Mouse (Mus musculus) limb, embryonic 11.5 days (tissue): ENCODE measurements at regions not wholly inside any gene's neighbourhood (a gene's known extent, or its start where the extent isn't known, plus 50 kb on each side); places are given as distances from the start of the nearest gene placed in this dataset.

Experiments
- ATAC-seq: fragments of 200-750 bp; cut with Nextera tagmentation; 2 replicates; pipeline ENCODE4 v1.8.0; 2017; ENCODE audit warnings: low read depth; ENCODE audit not compliant: insufficient number of reproducible peaks, low FRiP score, low TSS enrichment
- DNase-seq: peaks from one replicate; pipeline ENCODE4 v3.0.0-alpha.2; 2015; ENCODE audit warnings: low spot score
- H3K27ac ChIP-seq: fragments of 300-500 bp; sonication (generic); replicated peaks from 2 replicates; pipeline ENCODE4 v1.5.1; 2014; ENCODE audit warnings: low read depth, mild to moderate bottlenecking, low read length
- H3K27me3 ChIP-seq: fragments of 300-500 bp; sonication (generic); 2 replicates; pipeline ENCODE4 v1.6.1; 2014; ENCODE audit warnings: mild to moderate bottlenecking, low read length, mixed read lengths; ENCODE audit not compliant: control insufficient read depth, insufficient read depth
- H3K36me3 ChIP-seq: fragments of 300-500 bp; sonication (generic); 2 replicates; pipeline ENCODE4 v1.6.1; 2014; ENCODE audit warnings: mild to moderate bottlenecking, low read length, moderate library complexity, mixed read lengths; ENCODE audit not compliant: control insufficient read depth, insufficient read depth
- H3K4me1 ChIP-seq: fragments of 300-500 bp; sonication (generic); 2 replicates; pipeline ENCODE4 v1.6.1; 2014; ENCODE audit warnings: low read length, mixed read lengths; ENCODE audit not compliant: control insufficient read depth, insufficient read depth
- H3K4me2 ChIP-seq: fragments of 300-500 bp; sonication (generic); 2 replicates; pipeline ENCODE4 v1.6.1; 2014; ENCODE audit warnings: low read depth, mild to moderate bottlenecking, moderate library complexity; ENCODE audit not compliant: severe bottlenecking
- H3K4me3 ChIP-seq: fragments of 300-500 bp; sonication (generic); 2 replicates; pipeline ENCODE4 v1.5.1; 2014; ENCODE audit warnings: low read depth, low read length
- H3K9ac ChIP-seq: fragments of 300-500 bp; sonication (generic); 2 replicates; pipeline ENCODE4 v1.6.1; 2014; ENCODE audit warnings: mild to moderate bottlenecking, low read length
- H3K9me3 ChIP-seq: fragments of 300-500 bp; sonication (generic); 2 replicates; pipeline ENCODE4 v1.6.1; 2016; ENCODE audit warnings: low read length; ENCODE audit not compliant: control insufficient read depth
- WGBS: fragments of 180-500 bp; shearing (Covaris S2); extraction: QIAGEN DNeasy Blood & Tissue Kit; methylation state at CpG from one replicate; pipeline ENCODE4 v1.1.7; 2014; 5-methylcytosine and 5-hydroxymethylcytosine counted together

- ATAC-seq, result no peak
- H3K36me3 ChIP-seq, result no peaks in the 10 kb centered on the region
- H3K4me1 ChIP-seq, result no peaks in the 10 kb centered on the region
- 86% methylated on average over 1 of the region's 1 CpGs for WGBS
- no peak overlapping the region for H3K4me2 ChIP-seq
- H3K9me3 ChIP-seq, result no peaks in the 10 kb centered on the region
- no peak overlapping the region for H3K4me3 ChIP-seq
- H3K27me3 ChIP-seq, result no peaks in the 10 kb centered on the region
- H3K9ac ChIP-seq, result no peak overlapping the region
- H3K27ac ChIP-seq, result no peak overlapping the region
- DNase-seq, result no peak
Measured at GRCm38 (mm10) chr1:64220486-64220885, 98.4 kb upstream of the Klf7 start.

- H3K4me3 ChIP-seq, result no peak overlapping the region
- 88% methylated on average over 5 of the region's 5 CpGs for WGBS
- H3K4me1 ChIP-seq, result no peaks in the 10 kb centered on the region
- no peak overlapping the region for H3K4me2 ChIP-seq
- DNase-seq (no peak), ATAC-seq (no peak)
- H3K27me3 ChIP-seq, result no peaks in the 10 kb centered on the region
- no peak overlapping the region for H3K9ac ChIP-seq
- H3K9me3 ChIP-seq, result no peaks in the 10 kb centered on the region
- H3K27ac ChIP-seq, result no peak overlapping the region
- no peaks in the 10 kb centered on the region for H3K36me3 ChIP-seq
Measured at GRCm38 (mm10) chr1:64220040-64220439, 98.0 kb upstream of the Klf7 start.

- H3K27ac ChIP-seq, result no peak overlapping the region
- WGBS, result 60% methylated on average over 4 of the region's 4 CpGs
- no peaks in the 10 kb centered on the region for H3K9me3 ChIP-seq
- H3K27me3 ChIP-seq, result no peaks in the 10 kb centered on the region
- no peak overlapping the region for H3K4me3 ChIP-seq
- no peak for DNase-seq
- no peak overlapping the region for H3K4me2 ChIP-seq
- H3K36me3 ChIP-seq, result no peaks in the 10 kb centered on the region
- peaks cover 5% of the 10 kb centered on the region; the same call in 1 of the 2 replicates for H3K4me1 ChIP-seq
- H3K9ac ChIP-seq, result no peak overlapping the region
- no peak for ATAC-seq
Measured at GRCm38 (mm10) chr1:64215646-64216045, 93.6 kb upstream of the Klf7 start.

DNA sequence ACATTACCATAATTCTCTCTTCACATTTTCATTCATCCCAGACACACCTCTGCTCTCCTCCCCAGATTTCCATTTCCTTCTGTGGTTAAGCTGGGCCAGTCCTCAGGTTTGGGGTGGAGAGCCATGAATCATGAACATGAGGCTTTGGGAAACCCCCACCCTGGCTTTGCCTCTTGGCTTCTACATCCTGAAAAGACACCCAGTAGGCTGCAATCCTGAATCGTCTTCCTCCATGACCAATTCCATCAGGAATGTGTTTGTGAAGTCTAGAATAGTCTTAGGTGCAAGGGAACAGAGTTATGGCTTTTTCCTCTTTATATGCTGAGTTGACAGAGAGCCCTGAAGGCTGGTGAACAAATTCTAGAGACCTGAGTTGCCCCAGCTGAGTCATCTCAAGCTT, 87.0 kb upstream of the Klf7 start:
- Histone ChIP-seq H3K9me3 (no peaks in the 10 kb centered on the region), H3K27ac (no peak overlapping the region), H3K36me3 (no peaks in the 10 kb centered on the region), H3K4me1 (peaks cover 2% of the 10 kb centered on the region; the same call in 1 of the 2 replicates), H3K9ac (no peak overlapping the region), H3K27me3 (no peaks in the 10 kb centered on the region), H3K4me3 (no peak overlapping the region), H3K4me2 (no peak overlapping the region)
- ATAC-seq, result no peak
- 78% methylated on average over 1 of the region's 1 CpGs for WGBS
- DNase-seq, result no peak

DNA sequence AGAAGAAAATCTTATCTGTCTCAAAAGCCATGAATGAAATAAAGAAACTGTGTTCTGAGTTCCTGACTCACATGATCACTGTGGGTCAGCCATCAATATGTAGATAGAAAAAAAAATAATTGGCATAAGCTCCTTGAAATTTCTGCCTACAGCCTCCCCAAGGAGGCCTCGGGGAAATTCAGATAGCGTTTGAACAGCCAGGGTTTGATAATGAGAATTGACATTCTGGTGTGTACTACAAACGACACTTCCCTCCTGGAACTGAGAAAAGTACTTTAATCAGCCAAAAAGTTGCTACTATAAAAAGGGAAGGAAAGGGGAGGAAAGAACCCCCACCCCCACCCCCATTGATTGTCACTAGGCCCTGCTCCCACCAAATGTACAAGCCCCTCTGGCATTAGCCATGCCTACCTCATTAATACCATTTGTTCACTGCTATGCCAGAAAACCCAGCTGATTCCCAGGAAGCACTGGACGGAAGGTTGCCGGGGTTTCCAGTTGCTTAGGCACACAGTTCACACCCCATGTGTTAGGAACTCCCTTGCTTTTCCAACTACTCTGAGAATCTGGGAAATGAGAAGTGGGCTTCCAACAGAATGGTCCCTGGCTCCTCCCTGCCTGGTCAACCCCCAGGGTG, 78.4 kb upstream of the Klf7 start:
- no peak overlapping the region for H3K4me3 ChIP-seq
- no peaks in the 10 kb centered on the region for H3K4me1 ChIP-seq
- H3K36me3 ChIP-seq, result no peaks in the 10 kb centered on the region
- ATAC-seq (no peak), DNase-seq (no peak)
- 26% methylated on average over 5 of the region's 5 CpGs for WGBS
- H3K9ac ChIP-seq, result no peak overlapping the region
- H3K27ac ChIP-seq, result no peak overlapping the region
- H3K27me3 ChIP-seq, result no peaks in the 10 kb centered on the region
- H3K4me2 ChIP-seq, result no peak overlapping the region
- H3K9me3 ChIP-seq, result no peaks in the 10 kb centered on the region

- ATAC-seq (no peak), DNase-seq (no peak)
- Histone ChIP-seq H3K4me1 (no peaks in the 10 kb centered on the region), H3K27ac (no peak overlapping the region), H3K27me3 (no peaks in the 10 kb centered on the region), H3K4me3 (no peak overlapping the region), H3K9ac (no peak overlapping the region), H3K4me2 (no peak overlapping the region), H3K36me3 (no peaks in the 10 kb centered on the region), H3K9me3 (no peaks in the 10 kb centered on the region)
- 89% methylated on average over 5 of the region's 5 CpGs for WGBS
Measured at GRCm38 (mm10) chr1:64198781-64199180, 76.7 kb upstream of the Klf7 start.

DNA sequence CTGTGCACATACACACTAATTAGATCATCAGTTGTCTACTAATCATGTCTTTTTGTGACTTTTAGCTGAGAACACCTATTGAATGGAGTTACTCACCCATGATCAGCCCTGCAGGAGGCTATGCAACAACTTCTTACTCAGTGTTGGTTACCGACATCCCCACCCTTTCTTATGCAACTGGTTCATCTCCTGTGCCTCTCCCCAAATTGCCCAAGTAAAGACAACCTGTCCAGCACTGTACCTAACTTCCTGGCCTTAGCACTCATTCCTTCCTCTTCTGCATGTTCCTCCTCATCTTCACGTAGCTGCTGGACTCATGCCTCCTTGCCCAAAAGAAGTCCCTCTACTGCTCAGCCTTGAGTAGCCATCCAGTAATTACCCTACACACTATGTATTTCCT, 76.2 kb upstream of the Klf7 start:
- no peaks in the 10 kb centered on the region for H3K9me3 ChIP-seq
- no peak for DNase-seq
- H3K27ac ChIP-seq, result no peak overlapping the region
- H3K4me3 ChIP-seq, result no peak overlapping the region
- H3K9ac ChIP-seq, result no peak overlapping the region
- no peak overlapping the region for H3K4me2 ChIP-seq
- 92% methylated on average over 2 of the region's 2 CpGs for WGBS
- no peaks in the 10 kb centered on the region for H3K36me3 ChIP-seq
- H3K4me1 ChIP-seq, result no peaks in the 10 kb centered on the region
- H3K27me3 ChIP-seq, result no peaks in the 10 kb centered on the region
- no peak for ATAC-seq

DNA sequence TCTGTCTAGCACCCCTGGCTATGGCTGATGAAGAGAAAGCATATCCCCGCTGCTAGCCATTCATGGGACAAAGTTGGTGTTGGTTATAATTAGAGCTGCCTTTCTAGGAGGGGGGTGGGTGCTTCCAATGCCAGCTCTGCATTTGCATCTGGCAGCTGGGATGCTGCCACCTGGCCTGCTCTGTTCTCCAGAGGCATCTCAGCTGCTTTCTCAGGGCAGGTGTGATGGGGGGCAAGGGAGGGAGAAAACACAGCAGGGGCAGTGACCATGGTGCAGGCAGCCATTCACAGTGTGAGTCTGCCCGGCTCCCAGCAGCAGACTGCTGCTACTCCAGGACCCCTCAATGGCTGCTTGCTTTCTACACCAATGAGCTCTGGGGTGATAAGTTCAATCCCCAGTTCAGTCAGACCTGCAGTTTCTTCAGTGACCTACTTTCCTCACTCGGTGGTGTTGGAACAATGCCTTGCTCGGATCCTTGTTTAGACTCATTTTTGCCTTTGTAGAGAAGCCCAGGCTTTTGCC, 73.9 kb upstream of the Klf7 start:
- no peaks in the 10 kb centered on the region for H3K4me1 ChIP-seq
- H3K9ac ChIP-seq, result no peak overlapping the region
- H3K4me2 ChIP-seq, result no peak overlapping the region
- ATAC-seq (no peak), DNase-seq (no peak)
- no peak overlapping the region for H3K27ac ChIP-seq
- 33% methylated on average over 4 of the region's 4 CpGs for whole genome bisulfite sequencing
- no peak overlapping the region for H3K4me3 ChIP-seq
- H3K36me3 ChIP-seq, result no peaks in the 10 kb centered on the region
- no peaks in the 10 kb centered on the region for H3K9me3 ChIP-seq
- no peaks in the 10 kb centered on the region for H3K27me3 ChIP-seq

DNA sequence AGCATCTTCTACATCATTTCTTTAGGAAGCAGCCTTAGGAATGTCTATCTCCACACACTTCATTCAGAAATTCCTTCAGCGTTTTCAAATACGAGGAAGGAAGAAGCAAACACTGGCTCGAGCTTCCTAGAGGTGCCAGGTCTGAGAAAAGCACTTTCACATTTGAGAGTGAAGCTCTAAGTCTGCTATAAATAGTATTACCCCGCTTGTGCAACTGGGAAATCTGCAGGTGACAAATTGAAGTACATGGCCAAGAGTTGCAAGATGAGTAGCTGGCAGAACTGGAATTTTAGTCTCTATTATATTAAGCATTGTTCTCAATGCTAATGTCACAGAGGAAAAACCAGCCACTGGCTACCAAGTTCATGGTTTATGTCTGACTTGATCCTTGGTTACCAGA, 73.2 kb upstream of the Klf7 start:
- H3K4me3 ChIP-seq, result no peak overlapping the region
- no peak overlapping the region for H3K9ac ChIP-seq
- H3K27ac ChIP-seq, result no peak overlapping the region
- no peak overlapping the region for H3K4me2 ChIP-seq
- no peak for ATAC-seq
- no peaks in the 10 kb centered on the region for H3K4me1 ChIP-seq
- 79% methylated on average over 4 of the region's 4 CpGs for WGBS
- no peak for DNase-seq
- no peaks in the 10 kb centered on the region for H3K9me3 ChIP-seq
- H3K36me3 ChIP-seq, result no peaks in the 10 kb centered on the region
- no peaks in the 10 kb centered on the region for H3K27me3 ChIP-seq
